Mouse (Mus musculus): ENCODE measurements around the gene Oser1.

GRCm38 (mm10) chr2:163463251-163463769 lies 38.8 kb upstream of the Oser1 start:
- no peak for TF ChIP-seq MAFK (IDR thresholded peaks at IDR 0.05; ENCODE audit: insufficient replicate concordance, low read length)
- TF ChIP-seq MAX (IDR thresholded peaks at IDR 0.05; ENCODE audit: low read length): no peak

Measured in CH12.LX (cell line).